Comparison of ENCODE assay signal across 19 mouse cellular contexts in genomic region chr11:115634109-115634508, GRCm38 (mm10). TPM values are rescaled to one million over a fixed set of nuclear protein-coding genes. Genes with fewer than 3 reads are reported as not detected.
A peak's percentile ranks its signal among the peaks of the same experiment; 100 is the strongest.
DNase-seq lines count a peak whose midpoint lies in the region; ATAC-seq and TF ChIP-seq lines count a peak whose summit lies in the region.
"Had no signal": no experiment of that assay in that cellular context is flagged by ENCODE, and none has a peak within 500 bp of the region (broad histone marks: within the 10 kb centered on the region; RNA-seq: fewer than 3 reads in every experiment).

No protein-coding gene starts in this region.

- no peaks in the 10 kb centered on the region for H3K4me1 ChIP-seq in lung, embryonic 16.5 days (replicated peaks; ENCODE audit: control insufficient read depth, insufficient read depth, low read length)
- no peaks in the 10 kb centered on the region for H3K4me1 ChIP-seq in lung, adult 2 months (ENCODE audit: control insufficient read depth, insufficient read depth, low read length)
- H3K4me1 ChIP-seq: hindbrain, embryonic 13.5 days; midbrain, embryonic 15.5 days had no signal

- no peaks in the 10 kb centered on the region for H3K27me3 ChIP-seq in lung, embryonic 16.5 days (ENCODE audit: control insufficient read depth, insufficient read depth, low read depth, low read length)
- H3K27me3 ChIP-seq: hindbrain, embryonic 13.5 days; intestine, embryonic 15.5 days; midbrain, embryonic 15.5 days had no signal

- H3K9ac ChIP-seq in lung, embryonic 16.5 days (ENCODE audit: low read length), result no peak overlapping the region
- H3K9ac ChIP-seq: forebrain, postnatal 0 days; hindbrain, embryonic 13.5 days; intestine, embryonic 15.5 days; liver, embryonic 14.5 days; midbrain, embryonic 15.5 days had no signal

- H3K4me2 ChIP-seq in lung, embryonic 16.5 days (ENCODE audit: low read depth, low read length), result no peak overlapping the region
- H3K4me2 ChIP-seq: hindbrain, embryonic 13.5 days; intestine, embryonic 15.5 days; midbrain, embryonic 15.5 days had no signal

- TF ChIP-seq CTCF in lung, adult 2 months (IDR thresholded peaks at IDR 0.05; ENCODE audit: insufficient read depth, low read length), result no peak

- TF ChIP-seq POLR2A in lung, adult 2 months (IDR thresholded peaks at IDR 0.05; ENCODE audit: borderline replicate concordance, extremely low read depth, low read depth, low read length), result no peak

- peak; percentile 43 for DNase-seq in embryo, embryonic 10.5 days (ENCODE audit: low spot score)
- DNase-seq in embryo, embryonic 10 days (ENCODE audit: low spot score), result no peak
- no peak for DNase-seq in lung, adult 2 months
- DNase-seq in NIH3T3 (ENCODE audit: low read depth), result peak; percentile 35
- DNase-seq in induced T-regulatory cell, adult 2 months (ENCODE audit: low read depth), result peak; percentile 59
- DNase-seq in layer of hippocampus, postnatal 10 days (ENCODE audit: low spot score in 2 of 2), result no peak
- DNase-seq in spleen, adult 18-20 months, result no peak
- DNase-seq: adrenal gland, postnatal 14 days; cerebellum, adult 9-11 months; forebrain, postnatal 0 days; heart, postnatal 14 days; kidney, postnatal 14 days; thymus, postnatal 25 days had no signal

- 36% methylated on average over 3 of the region's 4 CpGs for WGBS in lung, embryonic 16.5 days
- 56% methylated on average over 4 of the region's 4 CpGs for WGBS in lung, adult 2 months

- H3K4me3 ChIP-seq in lung, embryonic 16.5 days (ENCODE audit: low read length), result no peak overlapping the region
- H3K4me3 ChIP-seq in lung, adult 2 months (replicated peaks; ENCODE audit: extremely low read depth, low read depth, low read length), result no peak overlapping the region
- H3K4me3 ChIP-seq: heart, embryonic 10.5 days; hindbrain, embryonic 13.5 days; intestine, embryonic 15.5 days; midbrain, embryonic 15.5 days had no signal

- no peaks in the 10 kb centered on the region for H3K36me3 ChIP-seq in lung, embryonic 16.5 days (ENCODE audit: control insufficient read depth, insufficient read depth, low read length)
- H3K36me3 ChIP-seq: heart, embryonic 10.5 days; hindbrain, embryonic 13.5 days; intestine, embryonic 15.5 days; midbrain, embryonic 15.5 days had no signal

- peak; percentile 32; the same call in 1 of the 2 replicates for ATAC-seq in lung, embryonic 16.5 days (ENCODE audit: low read depth)
- ATAC-seq: forebrain, postnatal 0 days; intestine, embryonic 15.5 days; midbrain, embryonic 15.5 days had no signal

- H3K9me3 ChIP-seq in lung, embryonic 16.5 days (ENCODE audit: control insufficient read depth, low read length), result no peaks in the 10 kb centered on the region
- H3K9me3 ChIP-seq: heart, embryonic 10.5 days; hindbrain, embryonic 13.5 days; intestine, embryonic 15.5 days; midbrain, embryonic 15.5 days had no signal

- H3K27ac ChIP-seq in lung, embryonic 16.5 days (ENCODE audit: low read length), result no peak overlapping the region; the same call in 1 of the 2 replicates
- H3K27ac ChIP-seq: heart, embryonic 10.5 days; hindbrain, embryonic 13.5 days; intestine, embryonic 15.5 days; liver, embryonic 14.5 days; midbrain, embryonic 15.5 days had no signal

RNA-seq across cellular contexts. Expression of gene Slc25a19, which starts 6.0 kb away (rescaled TPM):
- polyA plus RNA-seq in lung, embryonic 16.5 days (2015; fragmentation: Nextera tagmentation; extraction: Ambion mirVana), result 25.0 and 25.4 TPM in 2 replicates
- polyA plus RNA-seq in lung, adult 2 months (2012; rRNA removed), result 38.4 and 45.9 TPM in 2 replicates
- 10 to 100 TPM; 52.2 to 59.5 TPM for total RNA-seq in layer of hippocampus, postnatal 10 days (2021)

RNA-seq across cellular contexts. Expression of gene Mif4gd, which starts 21.3 kb away (rescaled TPM):
- 36.8 and 40.6 TPM in 2 replicates for polyA plus RNA-seq in lung, embryonic 16.5 days (2015; fragmentation: Nextera tagmentation; extraction: Ambion mirVana)
- polyA plus RNA-seq in lung, adult 2 months (2012; rRNA removed), result 82.0 and 108 TPM in 2 replicates
- total RNA-seq in layer of hippocampus, postnatal 10 days (2021), result 10 to 100 TPM; 19.4 to 19.7 TPM

RNA-seq across cellular contexts. Expression of gene Gga3, which starts 30.3 kb away (rescaled TPM):
- 21.1 and 25.4 TPM in 2 replicates for polyA plus RNA-seq in lung, embryonic 16.5 days (2015; fragmentation: Nextera tagmentation; extraction: Ambion mirVana)
- polyA plus RNA-seq in lung, adult 2 months (2012; rRNA removed), result 28.9 and 40.4 TPM in 2 replicates
- 10 to 100 TPM; 48.1 to 49.1 TPM for total RNA-seq in layer of hippocampus, postnatal 10 days (2021)

RNA-seq across cellular contexts. Expression of gene Mrps7, which starts 30.4 kb away (rescaled TPM):
- polyA plus RNA-seq in lung, embryonic 16.5 days (2015; fragmentation: Nextera tagmentation; extraction: Ambion mirVana), result 79.3 and 87.6 TPM in 2 replicates
- 13.0 and 15.8 TPM in 2 replicates for polyA plus RNA-seq in lung, adult 2 months (2012; rRNA removed)
- 10 to 100 TPM; 50.2 to 54.2 TPM for total RNA-seq in layer of hippocampus, postnatal 10 days (2021)

Comparison
In these comparisons a context has a peak if more than half of its experiments do, and no peak if none do; other contexts are left out.
1. DNase-seq: peak in embryo, embryonic 10.5 days (single experiment), NIH3T3 (single experiment) and induced T-regulatory cell, adult 2 months (single experiment); none in embryo, embryonic 10 days (single experiment), lung, adult 2 months (single experiment), layer of hippocampus, postnatal 10 days (0 of 2) and spleen, adult 18-20 months (0 of 2).